Mouse (Mus musculus): ENCODE data around the gene Ccdc124. TPM values are rescaled to one million over a fixed set of nuclear protein-coding genes. Genes with fewer than 3 reads are reported as not detected.

Ccdc124 gene
- polyA plus RNA-seq, 1 experiment from 2014 or later = 43.1 TPM

- Histone ChIP-seq H3K4me1 (ENCODE audit: control insufficient read depth, low read depth, low read length) (peaks cover 60% of the 10 kb centered on the region), H3K36me3 (ENCODE audit: control insufficient read depth, insufficient read depth) (peaks cover 3% of the 10 kb centered on the region; the same call in 1 of the 2 replicates), H3K4me3 (ENCODE audit: low read depth, low read length) (peak overlapping the region; percentile 41), H3K9ac (ENCODE audit: low read depth, low read length) (peak overlapping the region; percentile 32; the same call in 1 of the 2 replicates), H3K4me2 (ENCODE audit: low read depth, low read length) (peak overlapping the region; percentile 52), H3K27me3 (ENCODE audit: control insufficient read depth, insufficient read depth, low read depth, low read length) (peaks cover 17% of the 10 kb centered on the region), H3K27ac (ENCODE audit: low read length) (no peak overlapping the region), H3K9me3 (replicated peaks; ENCODE audit: control insufficient read depth, low read length) (no peaks in the 10 kb centered on the region)
- peak; percentile 9; the same call in 1 of the 2 replicates for ATAC-seq (ENCODE audit: low read depth)
- 28% methylated on average over 40 of the region's 40 CpGs for WGBS (ENCODE audit: insufficient replicate concordance)
Observed at GRCm38 (mm10) chr8:70868559-70869198, 5.1 kb downstream of the Ccdc124 start.

- Histone ChIP-seq H3K9ac (ENCODE audit: low read depth, low read length) (no peak overlapping the region), H3K4me1 (ENCODE audit: control insufficient read depth, low read depth, low read length) (peaks cover 62% of the 10 kb centered on the region), H3K27me3 (ENCODE audit: control insufficient read depth, insufficient read depth, low read depth, low read length) (peaks cover 38% of the 10 kb centered on the region), H3K4me2 (ENCODE audit: low read depth, low read length) (peak overlapping the region; percentile 82), H3K9me3 (replicated peaks; ENCODE audit: control insufficient read depth, low read length) (no peaks in the 10 kb centered on the region), H3K27ac (ENCODE audit: low read length) (peak overlapping the region; percentile 81; the same call in 1 of the 2 replicates), H3K36me3 (ENCODE audit: control insufficient read depth, insufficient read depth) (peaks cover 3% of the 10 kb centered on the region; the same call in 1 of the 2 replicates), H3K4me3 (ENCODE audit: low read depth, low read length) (no peak overlapping the region; the same call in none of the 2 replicates)
- 74% methylated on average over 7 of the region's 7 CpGs for WGBS (ENCODE audit: insufficient replicate concordance)
- ATAC-seq (ENCODE audit: low read depth) = no peak
Observed at GRCm38 (mm10) chr8:70866566-70866965, 7.2 kb downstream of the Ccdc124 start.

- Histone ChIP-seq H3K27me3 (ENCODE audit: control insufficient read depth, insufficient read depth, low read depth, low read length) (peaks cover 42% of the 10 kb centered on the region), H3K4me1 (ENCODE audit: control insufficient read depth, low read depth, low read length) (peaks cover 57% of the 10 kb centered on the region), H3K9me3 (replicated peaks; ENCODE audit: control insufficient read depth, low read length) (no peaks in the 10 kb centered on the region), H3K4me2 (ENCODE audit: low read depth, low read length) (peak overlapping the region; percentile 82), H3K36me3 (ENCODE audit: control insufficient read depth, insufficient read depth) (peaks cover 3% of the 10 kb centered on the region; the same call in 1 of the 2 replicates), H3K4me3 (ENCODE audit: low read depth, low read length) (peak overlapping the region; percentile 84), H3K9ac (ENCODE audit: low read depth, low read length) (peak overlapping the region; percentile 40), H3K27ac (ENCODE audit: low read length) (peak overlapping the region; percentile 81)
- ATAC-seq (ENCODE audit: low read depth) = peak; percentile 1; the same call in 1 of the 2 replicates
- WGBS (ENCODE audit: insufficient replicate concordance) = 9% methylated on average over 12 of the region's 12 CpGs
Observed at GRCm38 (mm10) chr8:70866001-70866520, 7.7 kb downstream of the Ccdc124 start.

GRCm38 (mm10) chr8:70865350-70866000 lies 8.3 kb downstream of the Ccdc124 start:
- peak overlapping the region; percentile 81 for H3K27ac ChIP-seq (ENCODE audit: low read length)
- H3K27me3 ChIP-seq (ENCODE audit: control insufficient read depth, insufficient read depth, low read depth, low read length) = peaks cover 45% of the 10 kb centered on the region
- H3K4me2 ChIP-seq (ENCODE audit: low read depth, low read length) = peak overlapping the region; percentile 82
- H3K9ac ChIP-seq (ENCODE audit: low read depth, low read length) = peak overlapping the region; percentile 78
- peaks cover 3% of the 10 kb centered on the region; the same call in 1 of the 2 replicates for H3K36me3 ChIP-seq (ENCODE audit: control insufficient read depth, insufficient read depth)
- no peaks in the 10 kb centered on the region for H3K9me3 ChIP-seq (replicated peaks; ENCODE audit: control insufficient read depth, low read length)
- peak; percentile 96 for ATAC-seq (ENCODE audit: low read depth)
- H3K4me3 ChIP-seq (ENCODE audit: low read depth, low read length) = peak overlapping the region; percentile 84
- WGBS (ENCODE audit: insufficient replicate concordance) = under 1% methylated on average over 46 of the region's 46 CpGs
- H3K4me1 ChIP-seq (ENCODE audit: control insufficient read depth, low read depth, low read length) = peaks cover 57% of the 10 kb centered on the region

DNA sequence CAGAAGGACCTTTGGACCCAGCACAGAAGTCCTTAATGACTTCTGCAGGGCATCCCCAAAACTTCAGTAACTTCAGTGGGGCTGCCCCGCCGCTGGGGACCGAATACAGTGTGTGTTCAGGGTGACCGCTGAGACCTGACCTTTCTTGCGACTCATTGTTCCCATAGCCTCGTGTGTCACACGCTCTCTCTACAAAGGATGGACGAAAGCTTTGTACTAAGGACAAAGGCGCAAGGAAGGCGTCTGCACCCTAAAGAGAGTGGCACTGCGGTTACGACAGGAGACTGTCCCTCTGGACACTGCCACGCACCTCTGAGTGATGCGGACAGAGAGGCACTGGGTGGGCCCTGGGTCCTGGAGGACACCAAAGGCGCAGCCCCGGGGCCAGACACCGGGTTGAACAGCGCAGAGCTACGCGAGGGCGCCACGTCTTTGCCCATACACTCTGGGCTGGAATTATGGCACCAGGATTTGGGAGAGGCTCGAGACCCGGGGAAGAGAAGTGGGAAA lies 9.0 kb downstream of the Ccdc124 start:
- WGBS (ENCODE audit: insufficient replicate concordance) = 1% methylated on average over 24 of the region's 24 CpGs
- Histone ChIP-seq H3K27ac (ENCODE audit: low read length) (no peak overlapping the region), H3K4me1 (ENCODE audit: control insufficient read depth, low read depth, low read length) (peaks cover 56% of the 10 kb centered on the region), H3K9ac (ENCODE audit: low read depth, low read length) (peak overlapping the region; percentile 78), H3K36me3 (ENCODE audit: control insufficient read depth, insufficient read depth) (peaks cover 3% of the 10 kb centered on the region; the same call in 1 of the 2 replicates), H3K4me2 (ENCODE audit: low read depth, low read length) (peak overlapping the region; percentile 82), H3K4me3 (ENCODE audit: low read depth, low read length) (peak overlapping the region; percentile 84), H3K9me3 (replicated peaks; ENCODE audit: control insufficient read depth, low read length) (no peaks in the 10 kb centered on the region), H3K27me3 (ENCODE audit: control insufficient read depth, insufficient read depth, low read depth, low read length) (peaks cover 49% of the 10 kb centered on the region)
- ATAC-seq (ENCODE audit: low read depth) = no peak

DNA sequence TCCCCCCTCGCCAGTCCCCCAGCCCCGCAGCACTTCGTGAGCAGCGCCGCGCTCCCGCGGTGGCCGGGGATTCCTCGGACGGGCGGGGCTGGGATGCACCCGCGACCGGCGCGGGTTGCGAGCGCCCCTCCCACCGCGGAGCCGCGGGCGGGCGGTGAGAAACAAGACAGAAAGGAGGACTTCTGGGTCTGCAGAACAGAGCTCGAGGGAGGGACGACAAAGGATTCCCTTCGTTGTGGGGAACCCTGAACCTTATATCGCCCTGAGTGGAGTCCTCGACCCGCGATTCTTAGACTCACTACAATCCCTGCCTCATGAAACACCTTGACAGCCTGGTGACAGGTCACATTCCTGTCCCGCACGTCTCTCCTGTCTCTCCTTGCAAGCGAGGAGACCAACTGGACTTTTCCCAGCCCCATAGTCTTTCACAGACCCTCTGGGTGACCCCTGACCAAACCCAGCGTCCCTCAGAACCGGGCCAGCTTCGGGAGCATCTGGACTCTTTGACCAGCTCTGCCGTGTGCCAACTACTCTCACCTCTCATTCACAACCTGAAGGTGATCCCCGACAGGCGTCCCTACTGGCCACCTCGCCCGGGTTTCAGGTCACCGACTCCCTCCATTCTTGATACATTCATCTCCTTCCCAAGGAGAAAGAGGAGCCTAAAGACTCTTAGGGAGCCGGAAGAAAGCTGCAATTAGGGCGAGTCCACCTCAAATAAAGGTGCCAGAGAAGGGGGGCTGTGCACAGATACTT lies 9.6 kb downstream of the Ccdc124 start:
- ATAC-seq (ENCODE audit: low read depth) = no peak
- H3K9ac ChIP-seq (ENCODE audit: low read depth, low read length) = no peak overlapping the region
- H3K4me2 ChIP-seq (ENCODE audit: low read depth, low read length) = peak overlapping the region; percentile 82
- WGBS (ENCODE audit: insufficient replicate concordance) = 1% methylated on average over 46 of the region's 46 CpGs
- peak overlapping the region; percentile 84 for H3K4me3 ChIP-seq (ENCODE audit: low read depth, low read length)
- H3K27ac ChIP-seq (ENCODE audit: low read length) = no peak overlapping the region
- H3K4me1 ChIP-seq (ENCODE audit: control insufficient read depth, low read depth, low read length) = peaks cover 50% of the 10 kb centered on the region
- H3K9me3 ChIP-seq (replicated peaks; ENCODE audit: control insufficient read depth, low read length) = no peaks in the 10 kb centered on the region
- H3K36me3 ChIP-seq (ENCODE audit: control insufficient read depth, insufficient read depth) = peaks cover 3% of the 10 kb centered on the region; the same call in 1 of the 2 replicates
- H3K27me3 ChIP-seq (ENCODE audit: control insufficient read depth, insufficient read depth, low read depth, low read length) = peaks cover 49% of the 10 kb centered on the region

GRCm38 (mm10) chr8:70862824-70863641 lies 10.7 kb downstream of the Ccdc124 start, which contains the start of gene Kcnn1:
Gene Kcnn1, minus strand, starts transcription at chr8:70863258.
- 1% methylated on average over 55 of the region's 55 CpGs for WGBS (ENCODE audit: insufficient replicate concordance)
- H3K9ac ChIP-seq (ENCODE audit: low read depth, low read length) = no peak within 1 kb of the TSS

DNA sequence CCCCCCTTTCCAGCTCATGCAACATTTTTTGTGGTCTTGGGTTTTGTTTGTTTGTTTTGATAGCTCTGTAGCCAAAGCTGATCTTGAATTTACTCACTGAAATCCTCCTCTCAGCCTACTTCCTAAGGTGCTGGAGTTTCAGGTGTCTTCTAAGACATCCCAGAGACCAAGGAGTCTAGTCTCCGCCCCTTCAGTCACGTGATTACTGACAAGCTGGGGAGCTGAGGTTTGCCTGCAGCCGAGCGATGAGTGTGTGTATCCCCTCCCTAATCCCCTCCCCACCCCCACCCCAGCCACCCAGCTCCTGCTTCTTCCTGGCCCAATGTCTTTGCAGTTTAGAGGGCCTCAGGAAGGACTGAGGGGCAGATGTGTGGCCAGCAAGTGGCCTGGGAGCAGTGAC lies 16.2 kb downstream of the Ccdc124 start:
- Histone ChIP-seq H3K9me3 (replicated peaks; ENCODE audit: control insufficient read depth, low read length) (no peaks in the 10 kb centered on the region), H3K9ac (ENCODE audit: low read depth, low read length) (no peak overlapping the region), H3K27me3 (ENCODE audit: control insufficient read depth, insufficient read depth, low read depth, low read length) (peaks cover 30% of the 10 kb centered on the region), H3K36me3 (ENCODE audit: control insufficient read depth, insufficient read depth) (no peaks in the 10 kb centered on the region), H3K4me2 (ENCODE audit: low read depth, low read length) (no peak overlapping the region), H3K4me1 (ENCODE audit: control insufficient read depth, low read depth, low read length) (peaks cover 16% of the 10 kb centered on the region), H3K4me3 (ENCODE audit: low read depth, low read length) (no peak overlapping the region), H3K27ac (ENCODE audit: low read length) (no peak overlapping the region)
- no peak for ATAC-seq (ENCODE audit: low read depth)
- 18% methylated on average over 4 of the region's 4 CpGs for WGBS (ENCODE audit: insufficient replicate concordance)

More at GRCm38 (mm10) chr8:70862824-70863641, 10.7 kb downstream of the Ccdc124 start, which contains the start of gene Kcnn1:
- H3K4me1 ChIP-seq (ENCODE audit: control insufficient read depth, low read depth, low read length) = peaks cover 44% of the 10 kb centered on the region
- H3K4me2 ChIP-seq (ENCODE audit: low read depth, low read length) = peak within 1 kb of the TSS; percentile 44
- H3K27ac ChIP-seq (ENCODE audit: low read length) = no peak within 1 kb of the TSS
- no peaks in the 10 kb centered on the region for H3K9me3 ChIP-seq (replicated peaks; ENCODE audit: control insufficient read depth, low read length)
- H3K36me3 ChIP-seq (ENCODE audit: control insufficient read depth, insufficient read depth) = peaks cover 2% of the 10 kb centered on the region; the same call in 1 of the 2 replicates
- H3K27me3 ChIP-seq (ENCODE audit: control insufficient read depth, insufficient read depth, low read depth, low read length) = peaks cover 49% of the 10 kb centered on the region
- H3K4me3 ChIP-seq (ENCODE audit: low read depth, low read length) = peak within 1 kb of the TSS; percentile 22
- ATAC-seq (ENCODE audit: low read depth) = no peak
